Mouse (Mus musculus): Measurements from ENCODE around the gene Fbxl2.
"Not testable (repeated sequence)": the region's sequence is repeated elsewhere in the genome, so short reads cannot be mapped to it uniquely, and the experiment has no call there.

Fbxl2 gene

DNA sequence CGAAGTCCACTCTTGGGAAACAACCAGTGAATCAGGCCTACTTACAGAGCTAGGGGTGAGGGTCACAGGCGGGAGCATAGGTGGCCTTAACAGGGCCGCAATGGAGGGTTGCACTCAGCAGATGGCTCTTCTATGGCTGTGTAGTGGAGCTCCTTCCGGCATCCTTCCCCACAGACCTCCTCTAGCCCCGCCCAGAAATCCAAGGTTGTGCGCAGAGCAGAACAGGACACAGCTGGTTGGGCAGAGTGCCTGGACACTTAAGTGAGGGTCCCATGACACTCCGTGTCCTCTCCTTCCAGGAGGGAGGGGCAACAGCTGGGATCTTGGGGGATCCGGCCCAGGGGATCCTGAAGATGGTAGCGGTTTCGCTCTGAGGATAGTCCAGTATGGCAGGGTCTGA, at the start of gene Fbxl2:
TSS of gene Fbxl2 (minus strand) at position 164 of the 400 bp plus-strand sequence.
- no peak for DNase-seq (ENCODE audit: extremely low spot score, low read depth, low spot score)

DNA sequence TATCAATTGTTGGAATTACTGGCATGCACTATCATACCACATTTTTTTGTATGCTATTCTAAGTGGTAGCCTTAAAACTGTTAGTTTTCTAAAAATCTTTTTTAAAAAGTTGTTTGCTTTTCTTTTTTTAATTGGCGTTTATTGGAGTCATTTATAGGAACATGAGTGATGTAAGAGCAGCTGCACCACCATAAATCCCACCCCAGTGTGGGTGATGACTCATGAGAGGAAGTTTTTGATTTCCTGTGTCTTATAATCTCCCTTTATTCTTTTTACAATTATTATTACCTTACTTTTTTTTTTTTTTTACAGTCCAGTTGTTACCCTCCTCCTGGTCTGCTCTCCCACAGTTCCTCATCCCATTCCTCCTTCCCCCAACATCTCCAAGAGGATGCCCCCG, 48.9 kb upstream of the Fbxl2 start:
- DNase-seq (ENCODE audit: extremely low spot score, low read depth, low spot score) = no peak

GRCm38 (mm10) chr9:114092188-114092587, 46.2 kb upstream of the Fbxl2 start:
- DNase-seq (ENCODE audit: extremely low spot score, low read depth, low spot score) = peak; percentile 10

DNA sequence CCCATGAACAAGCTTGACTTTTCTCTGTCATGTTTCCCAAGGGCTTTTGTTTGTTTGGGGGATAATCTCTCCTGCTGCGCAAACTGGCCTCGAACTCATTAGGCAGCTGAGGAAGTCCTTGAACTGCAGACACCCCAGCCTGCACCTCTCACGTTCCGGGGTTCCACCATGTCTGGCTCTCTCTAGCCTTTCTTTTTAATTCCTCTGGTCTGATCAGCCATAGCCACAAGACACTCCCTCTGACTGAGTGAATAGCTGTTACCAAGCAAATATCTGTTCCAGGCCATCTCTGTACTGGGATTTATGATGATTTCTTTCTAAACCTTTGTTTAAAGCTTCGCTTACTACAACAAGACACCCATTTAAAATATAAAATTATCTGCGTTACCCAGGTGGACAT, 42.9 kb upstream of the Fbxl2 start:
- not testable (repeated sequence) for DNase-seq (ENCODE audit: extremely low spot score, low read depth, low spot score)

- no peak for DNase-seq (ENCODE audit: extremely low spot score, low read depth, low spot score)
Observed at GRCm38 (mm10) chr9:114087106-114087815, 41.3 kb upstream of the Fbxl2 start.

- no peak for DNase-seq (ENCODE audit: extremely low spot score, low read depth, low spot score)
Observed at GRCm38 (mm10) chr9:114086422-114086821, 40.4 kb upstream of the Fbxl2 start.

DNA sequence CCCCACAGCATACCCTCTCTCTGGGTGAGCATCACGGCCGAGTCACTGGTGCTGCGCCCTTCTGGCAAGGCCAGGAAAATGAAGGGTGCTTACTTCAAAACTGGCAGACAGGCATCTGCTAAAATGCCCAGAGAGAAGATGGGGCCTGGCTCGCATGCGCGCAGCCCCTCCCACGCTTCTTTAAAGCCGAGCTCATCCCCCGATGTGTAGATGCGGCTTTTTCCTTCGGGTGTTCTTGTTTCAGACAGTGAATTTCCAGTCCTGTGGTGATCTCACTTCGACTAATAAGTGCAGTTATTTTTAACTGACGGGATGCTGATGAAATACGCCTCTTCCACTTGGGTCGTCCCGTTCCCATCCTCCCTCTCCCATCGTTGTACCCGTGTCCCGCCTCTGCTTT, 27.7 kb upstream of the Fbxl2 start:
- no peak for DNase-seq (ENCODE audit: extremely low spot score, low read depth, low spot score)

DNA sequence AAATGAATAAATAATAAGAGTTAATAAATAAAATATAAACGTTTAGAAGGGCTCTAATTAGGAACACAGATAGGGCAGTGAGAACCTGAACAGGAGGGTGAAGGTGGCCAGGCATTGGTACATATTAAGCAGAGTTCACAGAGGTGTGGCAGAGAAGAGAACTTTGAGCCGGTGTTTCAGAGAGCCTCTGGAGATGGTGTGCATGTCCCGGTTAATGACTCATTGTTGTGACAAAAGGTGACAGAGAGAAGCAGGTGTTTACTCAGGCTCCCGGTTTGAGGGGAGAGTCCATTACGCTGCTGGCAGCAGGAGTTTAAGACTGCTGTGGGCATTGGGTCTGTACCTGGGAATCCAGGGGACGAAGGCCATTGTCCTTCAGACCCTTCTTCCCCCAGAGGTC, 23.4 kb upstream of the Fbxl2 start:
- no peak for DNase-seq (ENCODE audit: extremely low spot score, low read depth, low spot score)

DNA sequence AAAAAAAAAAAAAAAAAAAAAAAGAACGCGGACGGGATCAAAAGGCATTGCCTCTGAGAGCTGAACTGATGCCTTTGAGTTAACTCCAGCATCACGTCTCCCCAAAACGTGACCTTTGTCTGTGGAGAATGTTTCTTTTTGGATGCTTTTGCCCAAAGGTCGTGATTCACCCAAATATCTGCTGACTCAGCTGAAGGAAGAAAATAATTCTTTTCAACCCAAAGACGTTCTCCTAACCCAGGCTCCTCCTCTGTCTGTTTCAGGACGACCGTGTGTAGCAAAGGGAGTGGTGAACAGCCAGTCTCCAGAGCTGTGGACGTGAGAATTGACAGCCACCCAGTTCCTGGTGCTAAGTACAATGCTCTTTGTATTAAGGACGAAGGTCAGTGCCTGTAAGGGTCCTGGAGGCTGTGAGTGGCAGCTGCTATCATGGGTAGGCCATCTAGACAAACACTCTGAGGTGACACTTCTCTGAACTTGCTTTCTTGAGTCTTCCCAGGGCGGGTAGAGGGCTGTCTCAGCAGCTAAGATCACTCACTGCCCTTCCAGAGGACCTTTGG, 22.6 kb upstream of the Fbxl2 start:
- DNase-seq (ENCODE audit: extremely low spot score, low read depth, low spot score) = no peak

GRCm38 (mm10) chr9:114057090-114057796, 11.3 kb upstream of the Fbxl2 start, which contains the start of gene Susd5:
Susd5 (plus strand) TSS chr9:114057140.
- no peak for DNase-seq (ENCODE audit: extremely low spot score, low read depth, low spot score)

DNA sequence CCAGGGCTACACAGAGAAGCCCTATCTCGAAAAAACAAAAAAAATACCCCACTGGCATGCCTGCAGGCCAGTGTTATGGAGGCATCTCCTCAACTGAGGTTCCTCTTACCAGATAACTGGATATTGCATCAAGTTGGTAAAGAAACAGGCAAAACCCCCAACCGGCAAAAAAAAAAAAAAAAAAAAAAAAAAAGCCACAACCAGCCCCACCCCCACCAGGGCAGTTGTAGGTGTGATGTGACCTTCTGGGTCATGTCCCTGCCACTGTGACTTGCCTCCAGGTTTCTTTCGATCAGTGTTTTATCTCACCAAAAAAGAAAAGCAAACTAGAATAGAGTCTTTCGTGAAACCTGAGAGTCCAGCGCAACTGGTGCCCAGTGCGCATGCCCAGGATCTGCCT, 6.9 kb upstream of the Fbxl2 start:
- DNase-seq (ENCODE audit: extremely low spot score, low read depth, low spot score) = no peak

DNA sequence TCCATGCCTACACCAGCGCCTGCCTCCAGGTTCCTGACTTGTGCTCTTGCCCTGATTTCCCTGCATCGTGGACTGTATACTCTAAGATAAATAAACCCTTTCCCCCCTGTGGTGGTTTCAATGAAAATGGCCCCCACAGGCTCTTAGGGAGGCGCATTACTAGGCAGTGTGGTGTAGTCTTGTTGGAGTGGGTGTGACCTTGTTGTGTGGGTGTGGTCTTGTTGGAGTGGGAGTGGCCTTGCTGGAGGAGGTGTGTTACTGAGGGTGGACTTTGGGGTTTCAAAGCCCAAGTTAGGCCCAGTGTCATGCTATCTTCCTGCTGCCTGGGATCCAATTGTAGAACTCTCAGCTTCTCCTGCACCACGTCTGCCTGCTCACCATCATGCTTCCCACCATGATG, 6.0 kb upstream of the Fbxl2 start:
- no peak for DNase-seq (ENCODE audit: extremely low spot score, low read depth, low spot score)

GRCm38 (mm10) chr9:114050778-114051177, 4.8 kb upstream of the Fbxl2 start:
- no peak for DNase-seq (ENCODE audit: extremely low spot score, low read depth, low spot score)

DNA sequence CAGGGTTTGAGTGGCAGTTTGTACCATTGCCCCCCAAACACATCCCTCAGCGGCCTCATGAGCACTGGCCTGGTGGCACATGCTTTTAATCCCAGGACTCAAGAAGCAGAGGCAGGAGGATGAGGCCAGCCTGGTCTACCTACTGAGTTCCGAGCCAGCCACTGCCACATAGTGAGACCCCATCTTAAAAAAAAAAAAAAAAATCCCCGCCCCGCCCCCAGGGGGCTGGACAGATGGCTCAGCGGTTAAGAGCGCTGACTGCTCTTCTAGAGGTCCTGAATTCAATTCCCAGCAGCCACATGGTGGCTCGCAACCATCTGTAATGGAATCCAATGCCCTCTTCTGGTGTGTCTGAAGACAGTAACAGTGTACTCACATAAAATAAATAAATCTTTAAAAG, 4.1 kb upstream of the Fbxl2 start:
- DNase-seq (ENCODE audit: extremely low spot score, low read depth, low spot score) = no peak

GRCm38 (mm10) chr9:114046676-114047075, 685 bp upstream of the Fbxl2 start:
- no peak for DNase-seq (ENCODE audit: extremely low spot score, low read depth, low spot score)

DNA sequence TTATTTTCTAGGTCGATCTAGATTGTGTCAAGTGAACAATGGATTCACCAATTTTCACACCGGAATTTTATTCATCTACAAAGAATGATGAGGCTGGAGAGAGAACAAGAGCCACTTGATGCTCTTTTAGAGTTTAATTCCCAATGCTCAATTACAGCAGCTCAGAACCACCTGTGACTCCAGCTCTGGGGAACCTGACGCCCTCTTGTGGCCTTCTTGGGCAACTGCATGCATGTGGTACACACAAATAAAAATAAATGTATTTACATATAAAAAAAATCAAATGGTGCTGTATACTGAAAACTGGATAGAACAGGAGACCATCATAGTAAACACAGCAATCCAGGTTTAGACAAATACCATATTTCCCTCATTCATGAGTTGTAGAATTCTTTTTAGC, 1.5 kb downstream of the Fbxl2 start:
- no peak for DNase-seq (ENCODE audit: extremely low spot score, low read depth, low spot score)

- DNase-seq (ENCODE audit: extremely low spot score, low read depth, low spot score) = no peak
Observed at GRCm38 (mm10) chr9:114042490-114042889, 3.5 kb downstream of the Fbxl2 start.

GRCm38 (mm10) chr9:114040945-114041344, 5.0 kb downstream of the Fbxl2 start:
- no peak for DNase-seq (ENCODE audit: extremely low spot score, low read depth, low spot score)

DNA sequence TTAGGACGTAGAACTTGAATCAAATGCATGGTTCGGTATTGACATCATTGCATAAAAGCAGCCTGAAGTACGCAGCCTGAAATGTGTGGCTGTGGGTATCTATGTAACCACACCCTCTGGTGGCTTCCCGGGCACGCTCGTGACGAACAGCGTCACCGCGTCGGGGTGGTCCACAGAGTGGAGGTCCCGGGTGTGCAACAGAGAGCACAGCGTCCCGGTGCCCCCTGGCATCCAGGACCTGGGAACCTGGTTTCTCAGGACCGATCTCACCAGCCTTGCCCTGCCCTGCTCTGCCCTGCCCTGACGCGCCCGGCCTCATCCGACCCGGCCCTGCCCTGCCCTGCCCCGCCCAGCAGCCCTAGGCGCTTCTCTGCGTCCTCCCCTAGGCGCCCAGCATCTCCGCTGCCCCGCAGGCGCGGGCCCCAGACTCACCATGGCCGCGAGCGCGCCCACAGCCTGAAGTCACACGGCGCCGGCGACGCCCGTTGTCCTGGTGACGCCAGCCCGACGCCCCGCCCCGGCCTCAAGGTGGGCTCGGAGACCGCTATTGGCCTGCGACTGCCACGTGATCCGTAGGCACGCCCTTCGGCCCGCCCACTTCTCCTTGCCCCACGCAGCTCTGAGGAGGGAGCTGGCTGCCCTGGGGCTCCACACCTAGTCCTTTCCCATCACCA, 19.6 kb downstream of the Fbxl2 start:
- peak; percentile 10 for DNase-seq (ENCODE audit: extremely low spot score, low read depth, low spot score)

DNA sequence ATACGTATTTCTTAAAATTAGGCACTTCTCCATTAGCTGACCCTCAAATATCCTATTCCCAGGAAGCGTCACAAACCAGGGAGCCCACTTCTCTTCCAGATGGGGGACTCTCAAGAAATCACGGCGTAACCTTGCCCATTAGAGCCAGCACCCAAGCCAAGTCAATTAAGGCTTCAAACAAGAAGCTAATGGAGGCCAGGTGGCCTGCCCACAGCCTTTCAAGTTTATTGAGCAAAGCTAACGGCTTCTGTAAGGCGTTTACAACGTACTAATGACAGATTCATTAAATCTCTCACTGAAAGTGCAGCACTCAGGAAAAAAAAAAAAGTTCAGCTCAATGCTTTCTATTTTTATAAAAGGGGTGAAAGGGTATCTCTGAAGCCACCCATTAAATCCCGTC, 20.1 kb downstream of the Fbxl2 start:
- peak; percentile 63 for DNase-seq (ENCODE audit: extremely low spot score, low read depth, low spot score)

- no peak for DNase-seq (ENCODE audit: extremely low spot score, low read depth, low spot score)
Observed at GRCm38 (mm10) chr9:114025182-114025581, 20.8 kb downstream of the Fbxl2 start.

GRCm38 (mm10) chr9:114022141-114022540, 23.9 kb downstream of the Fbxl2 start:
- DNase-seq (ENCODE audit: extremely low spot score, low read depth, low spot score) = no peak
